Mouse (Mus musculus): ENCODE data around the gene Inpp5d. TPM values are rescaled to one million over a fixed set of nuclear protein-coding genes. Genes with fewer than 3 reads are reported as not detected.

Gene Inpp5d
- polyA plus RNA-seq, 1 experiment from 2014 or later = 13.6 TPM

- DNase-seq (ENCODE audit: low spot score) (no peak), ATAC-seq (no peak; the same call in 1 of the 2 replicates)
- H3K4me2 ChIP-seq (replicated peaks; ENCODE audit: low read depth, low read length) = no peak overlapping the region
Observed at GRCm38 (mm10) chr1:87698010-87698409, 77.9 kb downstream of the Inpp5d start.

GRCm38 (mm10) chr1:87699890-87700448, 79.9 kb downstream of the Inpp5d start:
- Histone ChIP-seq H3K4me3 (ENCODE audit: low read depth, low read length) (no peak overlapping the region), H3K27ac (ENCODE audit: low read length) (no peak overlapping the region), H3K36me3 (ENCODE audit: insufficient read depth, low read length) (no peaks in the 10 kb centered on the region), H3K9me3 (ENCODE audit: low read length) (no peaks in the 10 kb centered on the region), H3K4me1 (ENCODE audit: insufficient read depth, low read depth, low read length) (no peaks in the 10 kb centered on the region), H3K27me3 (replicated peaks; ENCODE audit: insufficient read depth, low read length) (no peaks in the 10 kb centered on the region), H3K9ac (replicated peaks; ENCODE audit: low read depth) (no peak overlapping the region), H3K4me2 (replicated peaks; ENCODE audit: low read depth, low read length) (no peak overlapping the region)
- DNase-seq (ENCODE audit: low spot score) (no peak), ATAC-seq (no peak)
- TF ChIP-seq EP300 (IDR thresholded peaks at IDR 0.05) (no peak), CTCF (IDR thresholded peaks at IDR 0.05) (no peak)
- 61% methylated on average over 5 of the region's 5 CpGs for WGBS

More at GRCm38 (mm10) chr1:87698010-87698409, 77.9 kb downstream of the Inpp5d start:
- 69% methylated on average over 6 of the region's 6 CpGs for WGBS
- no peak overlapping the region for H3K9ac ChIP-seq (replicated peaks; ENCODE audit: low read depth)
- no peak overlapping the region for H3K4me3 ChIP-seq (ENCODE audit: low read depth, low read length)
- TF ChIP-seq CTCF (IDR thresholded peaks at IDR 0.05) (no peak), EP300 (IDR thresholded peaks at IDR 0.05) (no peak)
- no peaks in the 10 kb centered on the region for H3K36me3 ChIP-seq (ENCODE audit: insufficient read depth, low read length)
- no peaks in the 10 kb centered on the region for H3K9me3 ChIP-seq (ENCODE audit: low read length)
- no peaks in the 10 kb centered on the region for H3K27me3 ChIP-seq (replicated peaks; ENCODE audit: insufficient read depth, low read length)
- H3K27ac ChIP-seq (ENCODE audit: low read length) = no peak overlapping the region
- no peaks in the 10 kb centered on the region for H3K4me1 ChIP-seq (ENCODE audit: insufficient read depth, low read depth, low read length)

- Histone ChIP-seq H3K9ac (replicated peaks; ENCODE audit: low read depth) (no peak overlapping the region), H3K9me3 (ENCODE audit: low read length) (no peaks in the 10 kb centered on the region), H3K27me3 (replicated peaks; ENCODE audit: insufficient read depth, low read length) (no peaks in the 10 kb centered on the region), H3K36me3 (ENCODE audit: insufficient read depth, low read length) (no peaks in the 10 kb centered on the region), H3K4me1 (ENCODE audit: insufficient read depth, low read depth, low read length) (no peaks in the 10 kb centered on the region), H3K4me3 (ENCODE audit: low read depth, low read length) (no peak overlapping the region), H3K4me2 (replicated peaks; ENCODE audit: low read depth, low read length) (no peak overlapping the region), H3K27ac (ENCODE audit: low read length) (no peak overlapping the region)
- TF ChIP-seq EP300 (IDR thresholded peaks at IDR 0.05) (no peak), CTCF (IDR thresholded peaks at IDR 0.05) (no peak)
- no peak for ATAC-seq
- WGBS = 57% methylated on average over 2 of the region's 2 CpGs
- DNase-seq (ENCODE audit: low spot score) = no peak
Observed at GRCm38 (mm10) chr1:87704230-87704629, 84.1 kb downstream of the Inpp5d start.

GRCm38 (mm10) chr1:87706361-87706760, 86.2 kb downstream of the Inpp5d start:
- DNase-seq (ENCODE audit: low spot score) (no peak), ATAC-seq (no peak)
- H3K27ac ChIP-seq (ENCODE audit: low read length) = no peak overlapping the region
- H3K4me2 ChIP-seq (replicated peaks; ENCODE audit: low read depth, low read length) = no peak overlapping the region
- no peak for TF ChIP-seq EP300 (IDR thresholded peaks at IDR 0.05)
- TF ChIP-seq CTCF (IDR thresholded peaks at IDR 0.05) = no peak
- no peaks in the 10 kb centered on the region for H3K9me3 ChIP-seq (ENCODE audit: low read length)
- no peaks in the 10 kb centered on the region for H3K4me1 ChIP-seq (ENCODE audit: insufficient read depth, low read depth, low read length)
- WGBS = 90% methylated on average over 3 of the region's 3 CpGs
- H3K9ac ChIP-seq (replicated peaks; ENCODE audit: low read depth) = no peak overlapping the region
- H3K36me3 ChIP-seq (ENCODE audit: insufficient read depth, low read length) = no peaks in the 10 kb centered on the region
- no peaks in the 10 kb centered on the region for H3K27me3 ChIP-seq (replicated peaks; ENCODE audit: insufficient read depth, low read length)
- no peak overlapping the region for H3K4me3 ChIP-seq (ENCODE audit: low read depth, low read length)

GRCm38 (mm10) chr1:87709020-87709419, 88.9 kb downstream of the Inpp5d start:
- Histone ChIP-seq H3K9ac (replicated peaks; ENCODE audit: low read depth) (no peak overlapping the region), H3K4me3 (ENCODE audit: low read depth, low read length) (no peak overlapping the region), H3K4me1 (ENCODE audit: insufficient read depth, low read depth, low read length) (no peaks in the 10 kb centered on the region), H3K36me3 (ENCODE audit: insufficient read depth, low read length) (no peaks in the 10 kb centered on the region), H3K4me2 (replicated peaks; ENCODE audit: low read depth, low read length) (no peak overlapping the region), H3K27me3 (replicated peaks; ENCODE audit: insufficient read depth, low read length) (no peaks in the 10 kb centered on the region), H3K9me3 (ENCODE audit: low read length) (no peaks in the 10 kb centered on the region), H3K27ac (ENCODE audit: low read length) (no peak overlapping the region)
- DNase-seq (ENCODE audit: low spot score) (no peak), ATAC-seq (no peak)
- 56% methylated on average over 6 of the region's 6 CpGs for WGBS
- TF ChIP-seq CTCF (IDR thresholded peaks at IDR 0.05) (no peak), EP300 (IDR thresholded peaks at IDR 0.05) (no peak)

GRCm38 (mm10) chr1:87709661-87710270, 89.7 kb downstream of the Inpp5d start:
- WGBS = 78% methylated on average over 7 of the region's 7 CpGs
- Histone ChIP-seq H3K4me1 (ENCODE audit: insufficient read depth, low read depth, low read length) (no peaks in the 10 kb centered on the region), H3K9ac (replicated peaks; ENCODE audit: low read depth) (no peak overlapping the region), H3K36me3 (ENCODE audit: insufficient read depth, low read length) (no peaks in the 10 kb centered on the region), H3K4me2 (replicated peaks; ENCODE audit: low read depth, low read length) (no peak overlapping the region), H3K27ac (ENCODE audit: low read length) (no peak overlapping the region), H3K9me3 (ENCODE audit: low read length) (no peaks in the 10 kb centered on the region), H3K27me3 (replicated peaks; ENCODE audit: insufficient read depth, low read length) (no peaks in the 10 kb centered on the region), H3K4me3 (ENCODE audit: low read depth, low read length) (no peak overlapping the region)
- TF ChIP-seq EP300 (IDR thresholded peaks at IDR 0.05) (no peak), CTCF (IDR thresholded peaks at IDR 0.05) (no peak)
- DNase-seq (ENCODE audit: low spot score) (no peak), ATAC-seq (no peak)
